Mouse (Mus musculus) cerebellum, adult 11 months (tissue): ENCODE data around the gene 2310030G06Rik.

Experiments used
- DNase-seq: peaks from one replicate; pipeline ENCODE4 v3.0.0; 2022

The 2310030G06Rik gene

DNA sequence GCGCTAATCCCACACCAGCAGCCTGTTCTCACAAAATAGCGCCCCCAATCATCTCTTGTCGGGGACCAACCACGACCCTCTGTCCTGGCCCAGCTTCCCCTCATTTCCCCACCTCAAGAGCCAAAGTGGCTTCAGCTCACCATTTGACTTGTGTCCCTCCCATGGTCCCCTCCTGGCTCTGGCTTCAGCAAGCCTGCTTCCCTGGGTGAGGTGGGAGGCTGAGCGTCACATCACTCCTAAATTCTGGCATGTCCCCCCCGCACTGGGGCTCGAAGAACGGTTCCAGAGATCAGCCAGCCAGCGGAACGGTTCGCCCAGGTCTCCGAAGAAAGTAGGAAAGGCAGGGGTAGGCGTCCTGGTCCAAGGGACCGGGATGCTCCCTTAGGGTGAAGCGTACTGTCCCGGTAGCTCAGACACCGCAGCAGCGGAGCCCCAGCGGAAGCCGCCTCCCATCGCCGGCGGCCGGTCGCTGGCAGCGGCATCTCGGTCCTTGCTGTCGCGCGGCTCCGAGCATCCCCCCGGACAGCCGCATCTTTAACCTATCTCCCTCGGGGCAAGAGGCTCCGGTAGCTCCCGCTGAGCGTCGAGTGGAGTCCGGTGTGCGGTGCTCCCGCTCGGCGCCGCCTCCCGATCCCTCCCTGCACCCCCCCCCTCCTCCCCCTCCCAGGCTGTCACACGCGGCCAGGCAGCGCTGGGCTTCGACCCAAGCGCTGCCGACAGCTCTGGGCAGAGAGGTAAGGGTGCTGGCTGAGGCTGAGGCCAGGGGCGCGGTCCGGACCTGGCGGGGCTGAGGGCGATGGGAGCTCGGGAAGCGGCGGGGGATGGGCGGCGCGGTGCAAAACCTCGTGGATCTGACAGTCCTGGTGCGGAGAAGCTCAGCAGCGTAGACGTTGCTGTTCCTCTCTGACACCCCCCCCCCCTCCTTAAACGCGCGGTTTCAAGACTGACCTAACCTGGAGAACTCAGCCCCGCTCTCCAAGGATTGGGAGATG is 47.6 kb downstream of the 2310030G06Rik start:
- DNase-seq: peak; percentile 66

DNA sequence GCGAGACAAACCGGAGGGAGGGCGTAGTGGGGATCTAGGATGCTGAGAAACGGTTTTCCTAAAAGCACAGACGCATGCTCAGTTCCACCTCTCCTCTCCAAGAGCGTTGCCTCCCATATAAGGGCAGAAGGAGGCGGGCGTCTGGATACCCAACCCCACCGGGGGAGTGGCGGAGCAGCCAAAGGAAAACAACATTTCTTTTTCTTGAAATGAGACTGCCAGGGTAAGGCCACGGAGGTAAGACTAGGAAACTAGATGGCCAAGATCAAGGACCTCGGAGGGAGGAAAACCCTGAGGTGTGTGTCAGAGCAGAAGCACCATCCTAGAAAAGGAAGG is 48.7 kb downstream of the 2310030G06Rik start:
- DNase-seq: peak; percentile 81

DNA sequence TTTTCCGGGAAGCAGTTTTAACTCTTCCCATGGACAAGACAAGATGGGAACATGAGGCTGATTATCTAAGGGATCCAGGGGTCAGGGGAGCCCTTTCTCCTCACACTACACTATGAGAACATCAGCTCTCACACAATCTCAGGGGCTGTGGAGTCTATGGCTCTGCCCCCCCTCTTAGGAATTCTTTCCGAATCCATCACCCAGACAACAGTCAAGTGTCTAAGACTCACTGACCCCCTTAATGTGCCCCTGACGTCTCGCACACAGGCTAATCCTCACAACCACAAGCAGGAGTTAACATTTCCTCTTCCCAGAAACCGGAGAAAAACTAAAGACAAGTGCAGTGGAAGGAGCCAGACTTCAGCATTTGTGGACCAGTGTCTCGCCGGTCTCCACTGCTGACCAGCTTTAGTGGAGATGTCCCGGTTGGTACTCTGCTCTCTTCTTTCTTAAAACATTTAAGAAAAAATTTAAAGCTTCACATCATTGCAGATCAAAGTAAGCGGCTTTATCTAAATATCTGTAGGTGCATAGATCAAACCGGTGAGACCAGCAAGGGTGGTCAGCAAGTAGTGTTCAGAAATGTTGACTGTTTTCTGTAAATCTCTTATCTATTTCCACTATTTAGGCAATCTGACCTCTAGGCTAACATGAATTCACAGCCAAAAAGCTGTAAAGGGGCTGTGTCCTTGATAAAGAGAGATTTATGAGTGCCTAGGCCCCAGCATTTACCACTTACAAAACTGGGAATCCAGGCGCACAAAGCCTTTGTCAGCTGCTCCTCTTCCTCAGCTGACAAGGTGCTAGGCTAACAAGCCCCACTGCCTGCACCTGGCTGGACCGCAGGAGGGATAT is 49.3 kb downstream of the 2310030G06Rik start:
- DNase-seq: no peak

DNA sequence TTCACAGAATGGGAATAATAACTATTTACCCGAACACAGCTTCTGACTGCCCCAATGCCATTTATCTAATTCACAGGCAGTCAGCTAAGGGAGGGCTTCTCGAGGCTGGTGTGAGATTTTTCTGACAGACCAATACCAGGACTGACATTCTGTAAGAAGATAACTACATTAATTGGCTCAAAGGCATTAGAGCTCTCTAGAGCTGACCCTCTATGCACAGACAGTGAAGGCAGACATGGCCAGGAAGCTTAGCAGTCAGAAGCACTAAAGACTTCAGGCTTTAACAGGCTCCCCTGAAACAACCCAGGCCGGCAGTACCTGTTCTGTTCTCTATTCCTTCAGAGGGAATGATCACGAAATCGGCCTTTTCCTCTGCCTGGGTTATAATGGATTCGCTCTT is 51.2 kb downstream of the 2310030G06Rik start:
- DNase-seq: no peak

DNA sequence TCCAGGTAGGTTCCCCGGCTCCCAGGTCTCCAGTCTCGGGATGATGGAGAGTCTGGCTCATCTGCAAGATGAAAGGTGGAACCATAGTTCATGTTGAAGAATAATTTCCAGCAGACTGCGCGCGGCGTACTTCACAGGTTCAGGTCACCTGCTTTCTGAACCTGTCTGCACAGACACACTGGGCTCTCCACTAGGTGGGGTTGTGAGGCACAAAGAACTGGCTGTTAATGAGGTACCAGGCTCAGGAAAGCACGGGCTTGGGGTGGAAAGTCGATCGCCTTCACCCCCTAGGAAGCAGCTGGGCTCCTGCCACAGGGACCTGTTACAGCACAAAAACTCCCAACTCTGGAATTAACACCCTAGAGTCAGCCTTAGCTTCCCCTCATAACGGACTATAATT is 52.7 kb downstream of the 2310030G06Rik start:
- DNase-seq: peak; percentile 56

DNA sequence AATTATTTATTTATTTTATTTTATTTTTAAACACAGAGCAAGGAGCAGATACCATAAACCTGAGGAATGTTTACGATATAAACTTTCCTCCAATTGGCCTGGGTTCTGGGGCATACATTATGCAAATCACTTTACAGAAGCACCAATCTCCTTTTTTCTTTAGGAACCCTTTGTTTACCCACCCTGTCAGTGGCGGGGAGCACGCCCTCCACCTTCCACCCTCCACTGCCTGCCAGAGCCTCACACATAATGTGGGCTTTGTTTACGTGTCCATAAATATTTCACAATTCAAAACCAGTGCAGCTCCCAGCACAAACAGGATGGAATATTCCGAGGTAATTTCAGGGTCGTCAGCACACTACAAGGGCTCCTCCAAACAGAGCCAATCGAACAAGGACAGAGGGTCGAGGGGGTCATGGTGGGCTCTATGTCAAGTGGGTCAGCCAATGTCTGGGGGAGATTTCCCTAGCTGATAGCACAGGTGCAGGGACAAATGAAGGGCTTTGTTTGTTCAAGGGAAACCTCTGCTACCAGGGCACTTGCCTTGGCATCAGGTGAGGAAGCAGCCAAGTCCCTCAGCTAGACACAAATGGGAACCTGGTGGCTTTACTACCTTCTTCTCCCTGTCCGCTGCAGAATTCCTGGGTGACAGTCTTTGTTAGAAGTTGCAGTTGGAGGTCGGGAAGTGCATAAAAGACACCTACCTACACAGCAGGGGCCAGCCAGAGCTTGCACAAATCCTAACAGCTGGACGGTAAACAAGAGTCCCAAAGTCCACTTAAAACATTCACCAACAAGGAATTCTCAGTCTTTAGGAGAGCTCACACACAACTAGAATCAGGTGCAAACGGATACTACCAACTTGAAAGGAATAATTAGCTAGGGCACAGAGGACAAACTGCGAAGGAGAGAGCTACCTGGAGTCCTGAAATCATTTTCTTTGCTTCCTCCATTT is 53.4 kb downstream of the 2310030G06Rik start:
- no peak for DNase-seq
